Mouse (Mus musculus) heart, postnatal 0 days (tissue): ENCODE data around the gene Erg28.

Experiments
- CTCF ChIP-seq: IDR thresholded peaks from 2 replicates; pipeline ENCODE4 v1.5.1; 2016; ENCODE audit warnings: antibody characterized with exemption, control low read depth, low read depth
- EP300 ChIP-seq: IDR thresholded peaks from 2 replicates; pipeline ENCODE4 v1.6.1; 2016; ENCODE audit warnings: antibody characterized with exemption, low read depth

DNA sequence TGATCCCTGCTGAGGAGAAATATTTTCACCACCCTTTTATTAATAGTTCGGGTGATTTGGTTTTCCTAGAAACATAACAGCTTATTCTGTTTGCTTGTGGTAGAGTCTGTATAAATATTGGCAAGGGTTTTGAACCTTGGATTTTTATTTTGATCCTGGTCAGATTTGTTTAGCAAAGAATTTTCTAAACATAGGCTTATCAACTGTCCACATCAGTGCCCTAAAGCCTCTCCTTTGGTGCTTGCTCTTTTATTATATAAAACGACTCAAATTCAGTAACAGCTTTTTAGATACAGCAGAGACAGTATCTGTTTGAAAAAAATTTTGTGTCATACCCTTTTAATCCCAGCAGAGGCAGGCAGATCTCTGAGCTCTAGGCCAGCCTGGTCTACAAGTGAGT is 1.5 kb upstream of the Erg28 start:
- TF ChIP-seq CTCF, result no peak
- no peak for TF ChIP-seq EP300
